Mouse (Mus musculus): ENCODE data around the gene Sun2. TPM values are rescaled to one million over a fixed set of nuclear protein-coding genes. Genes with fewer than 3 reads are reported as not detected.

The Sun2 gene
- polyA plus RNA-seq, 1 experiment from 2014 or later = 6.1 TPM

GRCm38 (mm10) chr15:79741173-79741858 lies 1.0 kb downstream of the Sun2 start:
- peak overlapping the region; percentile 78 for H3K4me2 ChIP-seq
- peak overlapping the region; percentile 97 for H3K4me3 ChIP-seq (replicated peaks)
- H3K9me3 ChIP-seq = no peaks in the 10 kb centered on the region
- WGBS = 39% methylated on average over 14 of the region's 14 CpGs
- no peaks in the 10 kb centered on the region for H3K27me3 ChIP-seq
- H3K4me1 ChIP-seq (replicated peaks) = peaks cover 41% of the 10 kb centered on the region
- ATAC-seq (ENCODE audit: insufficient number of reproducible peaks, insufficient read depth, low FRiP score, low TSS enrichment, low read depth) = no peak
- peak overlapping the region; percentile 67 for H3K27ac ChIP-seq
- H3K9ac ChIP-seq (replicated peaks) = peak overlapping the region; percentile 95
- peaks cover 37% of the 10 kb centered on the region for H3K36me3 ChIP-seq

- H3K4me1 ChIP-seq (replicated peaks) = peaks cover 41% of the 10 kb centered on the region
- no peak overlapping the region for H3K27ac ChIP-seq
- peak overlapping the region; percentile 95 for H3K9ac ChIP-seq (replicated peaks)
- no peak for ATAC-seq (ENCODE audit: insufficient number of reproducible peaks, insufficient read depth, low FRiP score, low TSS enrichment, low read depth)
- H3K4me2 ChIP-seq = peak overlapping the region; percentile 78
- peaks cover 42% of the 10 kb centered on the region for H3K36me3 ChIP-seq
- 83% methylated on average over 3 of the region's 3 CpGs for WGBS
- H3K9me3 ChIP-seq = no peaks in the 10 kb centered on the region
- H3K4me3 ChIP-seq (replicated peaks) = peak overlapping the region; percentile 97
- no peaks in the 10 kb centered on the region for H3K27me3 ChIP-seq
Observed at GRCm38 (mm10) chr15:79740739-79741138, 1.6 kb downstream of the Sun2 start.

- Histone ChIP-seq H3K27ac (no peak overlapping the region), H3K4me3 (replicated peaks) (no peak overlapping the region), H3K9ac (replicated peaks) (no peak overlapping the region), H3K27me3 (no peaks in the 10 kb centered on the region), H3K4me1 (replicated peaks) (no peaks in the 10 kb centered on the region), H3K36me3 (peaks cover 92% of the 10 kb centered on the region), H3K4me2 (no peak overlapping the region), H3K9me3 (no peaks in the 10 kb centered on the region)
- WGBS = 84% methylated on average over 8 of the region's 8 CpGs
- no peak for ATAC-seq (ENCODE audit: insufficient number of reproducible peaks, insufficient read depth, low FRiP score, low TSS enrichment, low read depth)
Observed at GRCm38 (mm10) chr15:79734311-79734710, 8.0 kb downstream of the Sun2 start.

- H3K9ac ChIP-seq (replicated peaks) = no peak overlapping the region
- H3K36me3 ChIP-seq = peaks cover 92% of the 10 kb centered on the region
- ATAC-seq (ENCODE audit: insufficient number of reproducible peaks, insufficient read depth, low FRiP score, low TSS enrichment, low read depth) = no peak
- H3K4me3 ChIP-seq (replicated peaks) = no peak overlapping the region
- no peak overlapping the region for H3K27ac ChIP-seq
- no peaks in the 10 kb centered on the region for H3K4me1 ChIP-seq (replicated peaks)
- no peaks in the 10 kb centered on the region for H3K27me3 ChIP-seq
- H3K9me3 ChIP-seq = no peaks in the 10 kb centered on the region
- 71% methylated on average over 4 of the region's 4 CpGs for WGBS
- no peak overlapping the region for H3K4me2 ChIP-seq
Observed at GRCm38 (mm10) chr15:79733640-79734039, 8.7 kb downstream of the Sun2 start.

- Histone ChIP-seq H3K9me3 (no peaks in the 10 kb centered on the region), H3K4me1 (replicated peaks) (no peaks in the 10 kb centered on the region), H3K4me2 (no peak overlapping the region), H3K27ac (no peak overlapping the region), H3K27me3 (no peaks in the 10 kb centered on the region), H3K36me3 (peaks cover 92% of the 10 kb centered on the region), H3K4me3 (replicated peaks) (no peak overlapping the region), H3K9ac (replicated peaks) (no peak overlapping the region)
- no peak for ATAC-seq (ENCODE audit: insufficient number of reproducible peaks, insufficient read depth, low FRiP score, low TSS enrichment, low read depth)
- WGBS = 94% methylated on average over 8 of the region's 8 CpGs
Observed at GRCm38 (mm10) chr15:79733192-79733591, 9.1 kb downstream of the Sun2 start.

- ATAC-seq (ENCODE audit: insufficient number of reproducible peaks, insufficient read depth, low FRiP score, low TSS enrichment, low read depth) = no peak
- peaks cover 92% of the 10 kb centered on the region for H3K36me3 ChIP-seq
Observed at GRCm38 (mm10) chr15:79731554-79731953, 10.8 kb downstream of the Sun2 start.

GRCm38 (mm10) chr15:79728731-79729388 lies 13.5 kb downstream of the Sun2 start:
- no peak for ATAC-seq (ENCODE audit: insufficient number of reproducible peaks, insufficient read depth, low FRiP score, low TSS enrichment, low read depth)
- no peak overlapping the region for H3K27ac ChIP-seq
- no peak overlapping the region for H3K9ac ChIP-seq (replicated peaks)
- peaks cover 93% of the 10 kb centered on the region for H3K36me3 ChIP-seq
- H3K4me1 ChIP-seq (replicated peaks) = no peaks in the 10 kb centered on the region
- no peak overlapping the region for H3K4me2 ChIP-seq
- 88% methylated on average over 10 of the region's 10 CpGs for WGBS
- no peak overlapping the region for H3K4me3 ChIP-seq (replicated peaks)
- no peaks in the 10 kb centered on the region for H3K9me3 ChIP-seq
- no peaks in the 10 kb centered on the region for H3K27me3 ChIP-seq

More at GRCm38 (mm10) chr15:79731554-79731953, 10.8 kb downstream of the Sun2 start:
- Histone ChIP-seq H3K27ac (no peak overlapping the region), H3K9ac (replicated peaks) (no peak overlapping the region), H3K27me3 (no peaks in the 10 kb centered on the region), H3K4me2 (no peak overlapping the region), H3K4me1 (replicated peaks) (no peaks in the 10 kb centered on the region), H3K9me3 (no peaks in the 10 kb centered on the region), H3K4me3 (replicated peaks) (no peak overlapping the region)
- 80% methylated on average over 7 of the region's 7 CpGs for WGBS

- H3K27ac ChIP-seq = no peak overlapping the region
- no peaks in the 10 kb centered on the region for H3K27me3 ChIP-seq
- no peak overlapping the region for H3K4me3 ChIP-seq (replicated peaks)
- H3K9me3 ChIP-seq = no peaks in the 10 kb centered on the region
- no peak overlapping the region for H3K9ac ChIP-seq (replicated peaks)
- H3K36me3 ChIP-seq = peaks cover 88% of the 10 kb centered on the region
- WGBS = 71% methylated on average over 5 of the region's 5 CpGs
- no peaks in the 10 kb centered on the region for H3K4me1 ChIP-seq (replicated peaks)
- H3K4me2 ChIP-seq = no peak overlapping the region
- no peak for ATAC-seq (ENCODE audit: insufficient number of reproducible peaks, insufficient read depth, low FRiP score, low TSS enrichment, low read depth)
Observed at GRCm38 (mm10) chr15:79728311-79728710, 14.0 kb downstream of the Sun2 start.

- WGBS = 93% methylated on average over 6 of the region's 6 CpGs
- ATAC-seq (ENCODE audit: insufficient number of reproducible peaks, insufficient read depth, low FRiP score, low TSS enrichment, low read depth) = no peak
- H3K4me1 ChIP-seq (replicated peaks) = no peaks in the 10 kb centered on the region
- no peak overlapping the region for H3K27ac ChIP-seq
- H3K27me3 ChIP-seq = no peaks in the 10 kb centered on the region
- peaks cover 87% of the 10 kb centered on the region for H3K36me3 ChIP-seq
- H3K9me3 ChIP-seq = no peaks in the 10 kb centered on the region
- no peak overlapping the region for H3K4me2 ChIP-seq
- H3K9ac ChIP-seq (replicated peaks) = no peak overlapping the region
- no peak overlapping the region for H3K4me3 ChIP-seq (replicated peaks)
Observed at GRCm38 (mm10) chr15:79727840-79728239, 14.5 kb downstream of the Sun2 start.

GRCm38 (mm10) chr15:79725190-79725789 lies 17.0 kb downstream of the Sun2 start:
- no peak overlapping the region for H3K9ac ChIP-seq (replicated peaks)
- peaks cover 80% of the 10 kb centered on the region for H3K36me3 ChIP-seq
- 88% methylated on average over 11 of the region's 11 CpGs for WGBS

GRCm38 (mm10) chr15:79723439-79723838 lies 18.9 kb downstream of the Sun2 start:
- Histone ChIP-seq H3K27me3 (no peaks in the 10 kb centered on the region), H3K4me2 (no peak overlapping the region), H3K4me1 (replicated peaks) (peaks cover 6% of the 10 kb centered on the region), H3K4me3 (replicated peaks) (no peak overlapping the region), H3K36me3 (peaks cover 81% of the 10 kb centered on the region), H3K9ac (replicated peaks) (no peak overlapping the region; the same call in 1 of the 2 replicates), H3K9me3 (no peaks in the 10 kb centered on the region), H3K27ac (no peak overlapping the region)
- ATAC-seq (ENCODE audit: insufficient number of reproducible peaks, insufficient read depth, low FRiP score, low TSS enrichment, low read depth) = no peak
- 35% methylated on average over 1 of the region's 1 CpGs for WGBS

More at GRCm38 (mm10) chr15:79725190-79725789, 17.0 kb downstream of the Sun2 start:
- Histone ChIP-seq H3K27me3 (no peaks in the 10 kb centered on the region), H3K27ac (no peak overlapping the region), H3K9me3 (no peaks in the 10 kb centered on the region), H3K4me3 (replicated peaks) (no peak overlapping the region), H3K4me1 (replicated peaks) (peaks cover 6% of the 10 kb centered on the region), H3K4me2 (no peak overlapping the region)
- no peak for ATAC-seq (ENCODE audit: insufficient number of reproducible peaks, insufficient read depth, low FRiP score, low TSS enrichment, low read depth)
